Mouse (Mus musculus): Measurements from ENCODE around the gene Arhgap25.

DNA sequence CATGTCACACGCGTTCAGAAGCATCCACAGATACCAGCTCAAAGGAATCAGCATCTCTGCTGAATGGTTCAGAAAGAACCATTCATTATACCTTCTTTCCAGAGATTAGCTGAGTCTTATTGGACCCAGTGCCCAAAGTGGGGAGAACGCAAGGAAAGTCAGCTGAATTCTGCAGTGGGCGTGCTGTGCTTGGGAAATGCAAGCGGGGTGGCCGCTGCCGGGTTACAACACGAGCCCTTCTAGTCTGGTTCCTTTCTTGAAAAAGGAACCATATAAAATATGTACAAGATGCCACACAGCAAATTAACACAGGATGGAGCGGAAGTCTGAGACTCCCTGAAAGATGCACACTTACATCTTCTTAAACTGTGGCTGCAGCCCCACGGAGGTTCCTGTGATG lies 7.9 kb downstream of the Arhgap25 start:
- TF ChIP-seq CTCF (IDR thresholded peaks at IDR 0.05; ENCODE audit: borderline replicate concordance, extremely low read depth, insufficient read depth, insufficient read length) (no peak), POLR2A (IDR thresholded peaks at IDR 0.05; ENCODE audit: borderline replicate concordance, extremely low read depth, insufficient read depth, insufficient read length, poor library complexity, severe bottlenecking) (no peak)

All from brain, embryonic 14.5 days (tissue).